Mouse (Mus musculus) kidney, adult 2 months (tissue): ENCODE results near the gene Cnih3.

Experiments used
- CTCF ChIP-seq: fragments of 200-500 bp; conservative IDR thresholded peaks from 2 replicates; pipeline ENCODE4 v1.5.1; 2011; ENCODE audit warnings: low read depth, mild to moderate bottlenecking, control low read depth, low read length, moderate library complexity, mixed read lengths; ENCODE audit not compliant: insufficient read depth, insufficient read length
- POLR2A ChIP-seq: fragments of 200-500 bp; IDR thresholded peaks from one replicate; pipeline ENCODE4 v1.6.1; 2011; ENCODE audit warnings: low read depth, low read length, control low read depth

GRCm38 (mm10) chr1:181364025-181364424 lies 11.6 kb downstream of the Cnih3 start:
- TF ChIP-seq POLR2A (no peak), CTCF (no peak)
